Mouse (Mus musculus): Measurements from ENCODE around the gene Papolb. TPM values are rescaled to one million over a fixed set of nuclear protein-coding genes. Genes with fewer than 3 reads are reported as not detected.

The Papolb gene
- polyA plus RNA-seq, 1 experiment from 2014 or later, result not detected

DNA sequence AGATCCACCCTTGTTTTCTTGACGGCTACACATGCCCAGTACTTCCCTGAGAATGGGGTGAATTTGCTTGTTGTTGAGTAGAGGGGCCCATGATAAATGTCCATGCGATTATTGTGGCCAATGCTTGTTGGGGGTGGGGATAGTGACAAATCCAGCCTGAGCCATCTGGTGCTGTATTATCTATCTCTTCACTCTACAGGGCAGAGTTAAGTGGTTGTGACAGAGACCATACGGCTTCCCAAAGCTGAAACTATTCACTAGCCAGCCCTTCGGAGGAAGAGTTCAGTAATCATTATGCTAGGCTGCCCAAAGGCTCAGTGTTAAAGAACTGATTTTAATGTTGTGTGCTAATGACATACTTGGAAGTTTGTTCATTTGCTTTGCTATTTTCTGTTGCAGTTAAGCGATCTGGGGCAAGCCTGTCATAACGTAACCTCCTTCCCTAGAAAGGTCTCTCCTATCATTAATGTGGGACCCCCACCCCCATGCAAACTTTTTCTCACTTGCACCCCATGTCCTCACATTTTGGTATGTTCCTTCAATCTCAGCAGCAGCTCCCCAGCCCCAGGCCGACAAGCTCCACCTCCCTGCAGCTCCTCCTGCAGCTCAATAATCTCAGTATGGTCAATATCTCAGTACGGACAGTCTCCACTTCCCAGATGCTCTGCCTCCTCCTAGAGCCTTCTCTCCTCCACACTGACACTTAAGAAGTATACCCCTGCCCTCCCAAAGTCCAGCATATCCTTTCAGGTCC is 5.0 kb downstream of the Papolb start:
- no peak for ATAC-seq
- no peak overlapping the region for H3K27ac ChIP-seq (ENCODE audit: low read depth)
- H3K4me1 ChIP-seq (ENCODE audit: insufficient read depth), result no peaks in the 10 kb centered on the region
- TF ChIP-seq EP300 (IDR thresholded peaks at IDR 0.05; ENCODE audit: low read depth), result no peak
- TF ChIP-seq CTCF (IDR thresholded peaks at IDR 0.05; ENCODE audit: low read depth), result no peak
- no peak overlapping the region for H3K9ac ChIP-seq (replicated peaks)
- H3K36me3 ChIP-seq (replicated peaks; ENCODE audit: insufficient read depth, low read length), result no peaks in the 10 kb centered on the region
- H3K4me2 ChIP-seq (ENCODE audit: low read depth, low read length), result no peak overlapping the region
- H3K27me3 ChIP-seq (ENCODE audit: insufficient read depth, low read length), result peaks cover 15% of the 10 kb centered on the region
- no peak overlapping the region for H3K4me3 ChIP-seq (ENCODE audit: low read depth, low read length)
- no peak for DNase-seq
- H3K9me3 ChIP-seq (ENCODE audit: low read length), result no peaks in the 10 kb centered on the region
- 62% methylated on average over 8 of the region's 8 CpGs for WGBS (ENCODE audit: insufficient replicate concordance)

DNA sequence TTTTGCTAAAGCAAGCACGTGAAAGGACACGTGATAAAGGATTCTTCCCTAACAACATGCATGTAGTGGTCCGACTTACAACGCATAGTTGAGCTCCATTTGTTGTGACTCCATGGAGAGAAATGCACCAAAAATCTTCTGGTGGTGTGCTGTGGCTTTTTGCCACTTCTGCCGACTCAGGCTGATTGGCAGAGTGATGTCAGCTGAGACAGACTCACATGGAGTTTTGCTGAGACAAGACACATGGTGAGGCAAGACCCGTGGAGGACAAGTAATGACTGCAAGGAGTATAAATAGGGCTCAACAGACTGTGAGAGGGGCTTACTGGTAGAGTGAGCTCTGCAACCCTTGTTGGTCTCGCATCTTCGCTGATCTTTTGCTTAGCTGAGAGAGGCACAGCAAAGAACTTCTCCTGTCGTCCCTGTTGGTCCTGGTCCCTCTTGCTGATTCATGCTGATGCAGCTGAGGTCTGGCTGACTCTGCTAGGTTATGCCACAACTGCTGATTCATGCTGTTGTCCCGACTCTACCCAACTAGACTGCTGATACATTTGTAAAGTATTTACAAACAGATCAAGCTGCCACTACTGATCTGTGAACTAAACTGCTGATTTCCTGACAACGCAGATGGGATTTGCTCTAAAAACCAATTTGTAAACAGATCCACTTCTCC is 8.5 kb downstream of the Papolb start:
- TF ChIP-seq CTCF (IDR thresholded peaks at IDR 0.05; ENCODE audit: low read depth) (no peak), EP300 (IDR thresholded peaks at IDR 0.05; ENCODE audit: low read depth) (no peak)
- DNase-seq, result no peak
- Histone ChIP-seq H3K4me1 (ENCODE audit: insufficient read depth) (no peaks in the 10 kb centered on the region), H3K27ac (ENCODE audit: low read depth) (peak overlapping the region; percentile 12; the same call in 1 of the 2 replicates), H3K4me3 (ENCODE audit: low read depth, low read length) (no peak overlapping the region), H3K36me3 (replicated peaks; ENCODE audit: insufficient read depth, low read length) (no peaks in the 10 kb centered on the region), H3K9ac (replicated peaks) (no peak overlapping the region), H3K9me3 (ENCODE audit: low read length) (no peaks in the 10 kb centered on the region), H3K4me2 (ENCODE audit: low read depth, low read length) (no peak overlapping the region), H3K27me3 (ENCODE audit: insufficient read depth, low read length) (no peaks in the 10 kb centered on the region)
- WGBS (ENCODE audit: insufficient replicate concordance), result 68% methylated on average over 11 of the region's 11 CpGs
- peak; percentile 75 for ATAC-seq

DNA sequence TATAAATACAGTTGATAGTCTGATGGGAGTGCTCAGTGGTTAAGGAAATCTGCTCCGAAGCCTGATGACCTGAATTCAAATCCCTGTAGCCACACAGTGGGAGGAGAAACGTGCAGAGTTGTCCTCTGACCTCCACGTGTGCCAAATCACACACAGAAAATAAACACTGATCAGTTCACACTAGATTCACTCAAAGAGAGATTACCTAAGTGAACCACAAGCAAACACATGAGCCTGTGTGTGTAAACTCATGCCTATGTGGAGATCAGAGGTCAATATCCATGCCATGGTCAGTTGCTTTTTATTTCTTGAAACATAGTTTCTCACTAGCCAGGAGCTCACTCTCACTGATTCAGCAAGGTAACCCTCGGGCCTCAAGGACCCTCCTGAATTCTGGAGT is 9.5 kb downstream of the Papolb start:
- Histone ChIP-seq H3K27ac (ENCODE audit: low read depth) (no peak overlapping the region), H3K9ac (replicated peaks) (no peak overlapping the region), H3K36me3 (replicated peaks; ENCODE audit: insufficient read depth, low read length) (no peaks in the 10 kb centered on the region), H3K4me1 (ENCODE audit: insufficient read depth) (no peaks in the 10 kb centered on the region), H3K4me3 (ENCODE audit: low read depth, low read length) (no peak overlapping the region), H3K9me3 (ENCODE audit: low read length) (no peaks in the 10 kb centered on the region), H3K27me3 (ENCODE audit: insufficient read depth, low read length) (no peaks in the 10 kb centered on the region), H3K4me2 (ENCODE audit: low read depth, low read length) (no peak overlapping the region)
- no peak for DNase-seq
- 63% methylated on average over 4 of the region's 4 CpGs for WGBS (ENCODE audit: insufficient replicate concordance)
- peak; percentile 63 for ATAC-seq
- TF ChIP-seq CTCF (IDR thresholded peaks at IDR 0.05; ENCODE audit: low read depth) (no peak), EP300 (IDR thresholded peaks at IDR 0.05; ENCODE audit: low read depth) (no peak)

DNA sequence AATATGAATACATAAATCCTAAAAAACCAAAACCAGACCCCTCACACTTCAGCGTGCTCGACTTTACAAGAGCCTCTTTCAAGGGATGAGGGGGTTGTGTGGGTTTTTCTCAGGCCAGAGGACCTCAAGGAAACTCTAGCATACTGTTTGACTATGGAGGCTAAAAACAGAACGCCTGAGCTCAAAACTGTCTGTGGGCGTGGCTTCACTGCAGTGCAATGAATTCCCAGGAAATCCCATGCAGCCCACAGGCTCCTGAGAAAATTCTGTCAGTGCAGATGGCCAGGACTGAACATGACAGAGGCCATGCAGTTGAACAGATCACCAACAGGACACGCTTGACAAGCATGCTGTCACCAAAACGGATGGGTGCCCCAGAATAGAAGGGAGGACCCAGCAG is 10.9 kb downstream of the Papolb start:
- WGBS (ENCODE audit: insufficient replicate concordance), result 57% methylated on average over 6 of the region's 6 CpGs

DNA sequence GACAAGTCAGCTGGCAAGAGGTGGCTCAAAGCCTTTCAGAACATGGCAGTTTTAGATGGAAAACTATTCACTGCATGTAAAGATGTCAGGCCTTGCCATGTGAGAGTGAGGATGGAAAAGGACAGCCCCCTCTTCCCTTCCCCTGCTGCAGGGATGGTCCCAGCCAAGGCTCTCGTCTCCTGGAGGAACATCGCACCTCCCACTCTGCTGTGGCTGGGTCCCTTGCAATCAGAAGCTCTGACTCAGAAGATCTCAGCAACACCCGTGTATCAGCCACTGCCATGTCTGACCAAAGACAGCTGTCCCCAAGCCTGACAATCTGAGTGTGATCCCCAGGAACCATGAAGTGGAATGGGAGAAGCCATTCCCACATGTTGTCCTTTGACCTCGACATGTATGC is 17.8 kb downstream of the Papolb start:
- H3K9me3 ChIP-seq (ENCODE audit: low read length), result no peaks in the 10 kb centered on the region
- no peak for TF ChIP-seq CTCF (IDR thresholded peaks at IDR 0.05; ENCODE audit: low read depth)
- no peak for TF ChIP-seq EP300 (IDR thresholded peaks at IDR 0.05; ENCODE audit: low read depth)
- H3K27me3 ChIP-seq (ENCODE audit: insufficient read depth, low read length), result no peaks in the 10 kb centered on the region
- H3K9ac ChIP-seq (replicated peaks), result no peak overlapping the region
- no peaks in the 10 kb centered on the region for H3K4me1 ChIP-seq (ENCODE audit: insufficient read depth)
- no peak overlapping the region for H3K4me2 ChIP-seq (ENCODE audit: low read depth, low read length)
- DNase-seq (no peak), ATAC-seq (no peak)
- WGBS (ENCODE audit: insufficient replicate concordance), result 66% methylated on average over 4 of the region's 4 CpGs
- no peak overlapping the region for H3K27ac ChIP-seq (ENCODE audit: low read depth)
- H3K4me3 ChIP-seq (ENCODE audit: low read depth, low read length), result no peak overlapping the region
- no peaks in the 10 kb centered on the region for H3K36me3 ChIP-seq (replicated peaks; ENCODE audit: insufficient read depth, low read length)

More for the DNA sequence above, 10.9 kb downstream of the Papolb start:
- no peak overlapping the region for H3K4me3 ChIP-seq (ENCODE audit: low read depth, low read length)
- no peaks in the 10 kb centered on the region for H3K4me1 ChIP-seq (ENCODE audit: insufficient read depth)
- no peak overlapping the region for H3K4me2 ChIP-seq (ENCODE audit: low read depth, low read length)
- no peaks in the 10 kb centered on the region for H3K27me3 ChIP-seq (ENCODE audit: insufficient read depth, low read length)
- no peak for TF ChIP-seq CTCF (IDR thresholded peaks at IDR 0.05; ENCODE audit: low read depth)
- TF ChIP-seq EP300 (IDR thresholded peaks at IDR 0.05; ENCODE audit: low read depth), result no peak
- H3K36me3 ChIP-seq (replicated peaks; ENCODE audit: insufficient read depth, low read length), result no peaks in the 10 kb centered on the region
- ATAC-seq (no peak), DNase-seq (no peak)
- no peaks in the 10 kb centered on the region for H3K9me3 ChIP-seq (ENCODE audit: low read length)
- H3K9ac ChIP-seq (replicated peaks), result no peak overlapping the region
- no peak overlapping the region for H3K27ac ChIP-seq (ENCODE audit: low read depth)

DNA sequence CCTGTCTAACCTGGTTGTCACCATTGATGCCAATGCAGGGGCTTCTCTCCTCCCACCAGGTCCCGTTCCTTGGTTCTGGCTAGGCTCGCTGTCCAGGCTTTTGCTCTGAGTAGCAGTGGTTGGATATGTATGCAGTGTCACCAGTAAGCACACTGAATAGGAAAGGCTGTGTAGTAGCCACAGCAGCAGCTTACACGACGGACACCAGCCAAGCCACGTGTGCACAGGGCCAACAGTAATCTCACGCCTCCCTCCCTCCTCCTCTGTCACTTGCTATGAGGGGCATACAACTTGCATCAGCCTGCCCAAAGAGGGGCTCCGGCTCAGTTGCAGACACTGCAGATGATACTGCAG is 19.8 kb downstream of the Papolb start:
- no peaks in the 10 kb centered on the region for H3K9me3 ChIP-seq (ENCODE audit: low read length)
- DNase-seq, result no peak
- H3K4me3 ChIP-seq (ENCODE audit: low read depth, low read length), result no peak overlapping the region
- no peak overlapping the region for H3K27ac ChIP-seq (ENCODE audit: low read depth)
- WGBS (ENCODE audit: insufficient replicate concordance), result 76% methylated on average over 7 of the region's 7 CpGs
- H3K36me3 ChIP-seq (replicated peaks; ENCODE audit: insufficient read depth, low read length), result no peaks in the 10 kb centered on the region
- ATAC-seq, result no peak
- no peaks in the 10 kb centered on the region for H3K27me3 ChIP-seq (ENCODE audit: insufficient read depth, low read length)
- no peaks in the 10 kb centered on the region for H3K4me1 ChIP-seq (ENCODE audit: insufficient read depth)
- TF ChIP-seq CTCF (IDR thresholded peaks at IDR 0.05; ENCODE audit: low read depth), result no peak
- no peak for TF ChIP-seq EP300 (IDR thresholded peaks at IDR 0.05; ENCODE audit: low read depth)
- H3K9ac ChIP-seq (replicated peaks), result no peak overlapping the region
- H3K4me2 ChIP-seq (ENCODE audit: low read depth, low read length), result no peak overlapping the region
